Mouse (Mus musculus) urinary bladder, postnatal 14 days (tissue): ENCODE data around the gene Adat1.

Experiments
- DNase-seq: peaks from one replicate; pipeline ENCODE4 v3.0.0; 2021; ENCODE audit warnings: low spot score

The Adat1 gene

DNA sequence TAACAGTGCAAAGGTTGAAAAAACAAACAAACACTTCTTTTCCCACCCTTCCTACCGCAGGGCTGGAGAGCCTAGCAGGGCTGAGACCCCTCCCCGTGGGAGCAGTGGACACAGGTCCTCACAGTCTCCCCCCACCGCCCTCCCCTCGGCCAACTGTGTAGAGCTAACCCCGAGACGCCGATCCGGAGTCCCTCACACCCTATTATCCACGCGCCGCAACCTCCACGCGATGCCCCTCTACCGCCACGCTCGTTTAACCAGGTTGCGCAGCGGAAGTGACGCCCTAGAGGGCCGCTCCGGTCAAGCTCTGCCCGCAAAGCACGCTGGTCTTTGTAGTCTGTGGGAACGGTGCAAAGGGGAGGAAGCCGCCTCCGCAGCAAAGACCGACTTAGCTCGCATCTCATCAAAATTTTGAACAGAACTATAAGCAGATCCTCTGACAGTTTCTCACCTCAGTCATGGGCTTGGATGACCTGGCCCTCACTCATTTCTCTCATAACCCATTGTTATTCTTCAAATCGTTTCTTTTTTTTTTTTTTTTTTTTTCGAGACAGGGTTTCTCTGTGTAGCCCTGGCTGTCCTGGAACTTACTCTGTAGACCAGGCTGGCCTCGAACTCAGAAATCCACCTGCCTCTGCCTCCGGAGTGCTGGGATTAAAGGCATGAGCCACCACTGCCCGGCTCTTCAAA lies at the start of gene Adat1:
Adat1 (minus strand) TSS at position 290 of the 690 bp plus-strand sequence.
- peak; percentile 86 for DNase-seq

DNA sequence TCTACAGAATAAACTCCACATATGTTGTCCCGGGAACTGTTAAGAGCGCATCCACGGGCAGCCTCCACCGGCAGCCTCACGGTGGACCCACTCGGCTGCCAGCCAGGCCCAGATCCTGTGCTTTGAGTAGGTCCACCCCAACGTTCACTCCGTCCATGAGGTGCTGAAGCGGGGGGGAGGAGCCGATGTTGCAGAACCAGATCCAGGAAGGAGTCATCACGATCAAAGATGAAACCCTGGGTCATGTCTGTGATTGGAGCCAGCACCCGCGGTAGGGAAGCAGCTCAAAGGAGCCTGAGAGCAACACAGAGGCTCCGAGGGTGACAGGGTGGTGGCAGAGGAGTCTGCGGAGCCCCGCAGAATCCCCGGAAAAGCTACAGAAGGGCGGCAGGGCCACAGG lies 45.4 kb upstream of the Adat1 start:
- no peak for DNase-seq

DNA sequence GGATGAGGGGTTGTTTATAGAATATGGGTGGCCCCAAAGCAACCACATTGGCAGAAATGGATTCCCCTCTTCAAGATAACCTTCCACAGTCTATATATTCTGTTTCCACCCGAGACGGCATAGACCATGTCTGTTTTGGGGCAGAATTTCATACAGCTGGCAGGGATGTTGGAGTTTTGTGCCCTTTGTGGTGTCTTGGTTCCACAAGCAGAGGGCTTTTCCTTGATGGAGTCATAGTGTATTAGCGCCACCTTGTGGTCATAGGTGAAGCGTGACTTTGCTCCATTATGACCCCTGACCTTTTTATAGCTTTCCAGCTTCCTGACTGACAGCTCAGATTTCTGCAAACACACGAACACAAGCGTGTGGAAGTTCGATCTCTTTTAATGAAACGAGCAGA lies 42.5 kb upstream of the Adat1 start:
- peak; percentile 18 for DNase-seq

DNA sequence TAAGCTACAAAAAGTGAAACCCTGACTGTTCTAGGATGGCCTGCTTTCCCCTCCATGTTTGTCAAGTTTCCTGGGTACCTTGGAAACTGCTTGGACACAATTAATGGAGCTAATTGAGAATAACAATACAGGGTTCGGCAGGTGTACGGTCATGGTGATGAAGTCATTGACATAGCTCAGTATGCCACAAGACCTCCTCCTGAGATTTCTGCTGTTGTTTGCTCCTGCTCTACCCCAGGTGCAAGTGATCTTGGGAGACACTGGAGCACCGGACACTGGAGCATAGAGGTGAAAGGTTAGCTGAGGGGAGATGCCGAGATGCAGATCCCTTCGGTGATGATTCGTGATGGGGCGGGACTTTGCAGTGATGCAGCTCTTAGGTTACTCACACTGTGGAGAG lies 41.0 kb upstream of the Adat1 start:
- no peak for DNase-seq

DNA sequence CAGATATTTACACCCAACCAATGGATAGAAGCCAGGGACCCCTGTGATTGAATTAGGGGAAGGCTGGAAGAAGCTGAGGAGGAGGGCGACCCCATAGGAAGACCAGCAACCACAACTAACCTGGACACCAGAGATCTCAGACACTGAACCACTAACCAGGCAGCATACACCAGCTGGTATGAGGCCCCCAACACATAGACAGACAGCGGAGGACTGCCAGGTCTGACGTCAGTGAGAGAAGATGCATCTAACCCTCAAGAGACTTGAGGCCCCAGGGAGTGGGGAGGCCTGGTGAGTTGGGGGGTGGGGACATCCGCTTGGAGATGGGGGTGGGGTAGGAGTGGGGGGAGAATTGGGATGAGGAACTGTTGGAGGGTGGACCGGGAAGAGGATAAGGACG lies 38.6 kb upstream of the Adat1 start:
- no peak for DNase-seq

DNA sequence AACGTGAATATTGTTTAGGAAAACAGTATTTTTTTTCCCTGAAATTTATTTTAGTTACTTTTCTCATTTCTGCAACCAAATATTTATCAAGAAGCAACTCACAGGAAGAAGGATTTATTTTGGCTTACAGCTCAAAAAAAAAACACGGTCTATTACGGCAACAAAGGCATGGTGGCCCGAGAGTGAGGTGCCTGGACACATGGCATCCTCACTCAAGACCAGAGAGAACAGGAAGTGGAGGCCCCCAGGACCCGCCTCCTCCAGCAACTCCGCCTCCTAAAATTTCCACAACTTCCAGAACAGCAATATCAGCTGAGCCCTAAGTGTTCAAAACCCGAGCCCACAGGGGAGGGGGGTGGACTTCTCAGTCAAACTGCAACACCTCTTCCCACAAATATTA lies 37.4 kb upstream of the Adat1 start:
- no peak for DNase-seq

DNA sequence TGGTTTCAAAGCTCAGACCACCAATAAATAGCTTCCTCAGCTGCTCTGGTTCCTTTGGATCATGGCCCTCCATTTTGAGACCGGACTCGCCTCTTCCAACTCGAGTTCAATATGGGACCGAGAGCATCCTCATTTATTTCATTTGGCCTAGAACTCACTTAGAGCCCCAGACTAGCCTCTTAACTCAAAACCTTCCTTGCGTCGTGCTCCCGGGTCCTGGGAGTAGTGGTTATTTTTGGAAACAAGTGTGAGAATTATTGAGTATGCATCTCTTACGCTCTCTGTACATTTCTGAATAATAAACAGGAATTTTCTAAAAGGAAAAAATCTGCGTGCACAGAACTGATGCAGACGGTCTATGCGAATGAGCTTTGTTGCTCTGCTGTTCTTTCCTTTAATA lies 22.8 kb upstream of the Adat1 start, which contains the start of gene Gm6793:
Gm6793 (minus strand) TSS at position 101 of the 400 bp plus-strand sequence.
- DNase-seq: no peak

DNA sequence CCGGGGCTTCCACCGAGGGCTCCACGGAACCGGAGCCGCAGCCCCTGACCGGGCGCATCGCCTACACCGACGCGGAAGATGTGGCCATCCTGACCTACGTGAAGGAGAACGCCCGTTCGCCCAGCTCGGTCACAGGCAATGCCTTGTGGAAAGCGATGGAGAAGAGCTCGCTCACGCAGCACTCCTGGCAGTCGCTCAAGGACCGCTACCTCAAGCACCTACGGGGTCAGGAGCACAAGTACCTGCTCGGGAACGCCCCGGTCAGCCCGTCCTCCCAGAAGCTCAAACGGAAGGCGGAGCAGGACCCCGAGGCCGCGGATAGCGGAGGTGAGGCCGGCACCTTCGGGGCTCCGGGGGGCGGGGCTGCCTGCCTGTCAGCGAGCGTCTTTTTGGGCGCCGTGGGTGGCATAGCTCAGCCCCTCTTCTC lies 19.7 kb upstream of the Adat1 start:
- DNase-seq: peak; percentile 40

DNA sequence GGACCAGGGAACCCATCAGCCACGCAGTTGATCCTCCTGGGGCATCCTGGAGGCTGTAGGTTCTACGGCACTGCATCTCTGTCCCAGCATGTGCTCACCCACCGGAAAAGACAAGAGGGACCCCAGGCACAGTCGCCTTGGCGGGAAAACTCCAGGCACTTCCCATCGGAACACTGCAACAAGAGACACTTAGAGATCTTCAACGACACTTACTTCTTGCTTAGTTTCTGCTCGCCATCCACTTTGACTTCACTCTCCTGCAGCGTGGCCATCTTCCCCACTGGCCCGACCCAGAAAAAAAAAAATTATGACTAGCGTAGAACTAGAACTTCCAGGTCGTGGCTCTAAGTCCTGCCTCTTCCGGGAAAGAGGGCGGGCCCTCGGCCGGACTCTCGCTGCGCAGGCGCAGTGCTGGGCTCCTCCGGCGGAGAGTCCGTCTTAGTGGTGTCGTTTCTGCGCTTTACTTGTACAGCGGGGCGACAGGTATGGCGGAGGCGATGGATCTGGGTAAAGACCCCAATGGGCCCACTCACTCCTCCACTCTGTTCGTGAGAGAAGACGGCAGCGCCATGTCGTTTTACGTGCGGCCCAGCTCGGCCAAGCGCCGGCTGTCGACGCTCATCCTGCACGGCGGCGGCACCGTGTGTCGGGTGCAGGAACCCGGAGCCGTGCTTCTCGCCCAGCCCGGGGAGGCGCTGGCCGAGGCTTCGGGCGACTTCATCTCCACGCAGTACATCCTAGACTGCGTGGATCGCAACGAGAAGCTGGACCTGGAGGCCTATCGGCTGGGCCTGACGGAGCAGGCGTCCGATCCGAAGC lies 19.1 kb upstream of the Adat1 start, which contains the start of the genes Kars and Terf2ip:
Kars (minus strand) TSS at position 327 of the 819 bp plus-strand sequence.
Terf2ip (plus strand) TSS at position 402 of the 819 bp plus-strand sequence.
- peak; percentile 93 for DNase-seq

DNA sequence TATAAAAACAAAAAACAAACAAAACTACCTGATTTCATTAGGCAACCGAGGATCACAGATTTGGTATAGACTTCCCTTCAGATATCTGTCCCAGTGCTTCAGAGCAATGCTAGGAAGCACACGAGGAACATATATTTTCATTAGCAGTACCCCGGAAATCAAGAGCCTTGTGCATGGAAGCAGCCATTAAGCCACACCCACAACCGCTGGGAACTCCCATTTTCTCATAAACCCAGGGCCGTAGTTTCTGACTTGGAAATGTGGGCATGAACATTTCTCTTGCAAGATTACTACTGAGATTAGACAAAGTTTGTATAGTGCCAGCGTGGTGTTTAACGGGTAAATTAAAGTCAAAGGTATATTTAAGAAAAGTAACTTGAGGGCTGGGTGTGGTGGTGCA lies 17.5 kb upstream of the Adat1 start:
- DNase-seq: no peak

DNA sequence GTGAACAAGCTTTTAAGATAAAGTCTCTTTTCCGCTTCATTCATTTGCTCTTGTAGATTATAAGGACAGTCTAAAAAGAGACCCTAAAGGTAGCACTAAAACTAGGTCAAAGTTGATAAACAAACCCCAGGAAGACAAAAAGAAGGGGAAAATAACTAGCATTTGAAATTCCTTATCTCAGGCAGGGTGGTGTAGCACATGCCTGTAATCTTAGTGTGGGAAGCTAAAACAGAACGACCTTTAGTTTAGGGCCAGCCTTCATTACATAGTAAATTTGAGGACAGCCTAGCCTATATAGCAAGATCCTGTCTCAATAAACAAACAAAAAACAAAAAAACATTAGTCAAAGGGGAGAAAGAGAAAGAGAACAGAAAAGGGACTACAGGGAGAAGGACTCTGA lies 15.6 kb upstream of the Adat1 start:
- no peak for DNase-seq

DNA sequence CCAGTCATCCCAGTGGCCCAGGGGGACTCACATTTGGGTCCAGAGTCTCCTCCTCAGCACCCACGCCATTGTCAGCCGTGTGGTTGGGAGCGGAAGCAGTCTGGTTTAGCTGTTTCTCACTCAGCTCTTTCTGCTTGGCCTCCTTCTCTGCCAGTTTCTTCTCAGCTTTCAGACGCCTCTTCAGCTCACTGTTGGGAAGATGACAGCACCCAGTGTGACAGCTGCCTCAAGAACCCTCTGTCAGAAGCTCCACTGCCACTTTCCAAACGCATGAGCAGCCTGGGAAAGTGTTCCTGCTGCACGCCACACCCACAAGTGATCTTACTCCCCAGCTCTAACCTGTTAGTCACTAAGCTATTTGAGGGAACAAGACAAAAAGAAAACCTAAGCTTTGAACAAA lies 13.5 kb upstream of the Adat1 start:
- no peak for DNase-seq

DNA sequence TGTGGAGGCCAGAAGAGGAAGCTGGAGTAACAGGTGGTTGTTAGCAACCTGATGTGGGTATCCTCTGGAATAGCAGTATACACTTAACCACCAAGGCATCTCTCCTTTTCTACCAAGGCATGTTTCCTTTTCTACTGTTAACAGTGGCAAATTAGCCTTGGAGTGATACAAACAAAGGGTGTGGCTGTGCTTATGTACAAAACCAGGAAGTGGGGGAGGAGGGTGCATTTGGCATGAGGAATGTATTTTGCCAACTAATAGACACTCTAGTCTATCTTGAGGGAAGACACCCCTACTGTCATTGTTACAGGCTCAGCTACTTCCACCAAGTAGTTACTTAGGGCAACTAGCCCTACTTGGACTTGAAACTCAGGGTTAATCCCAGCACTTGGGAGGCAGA lies 12.7 kb upstream of the Adat1 start:
- DNase-seq: no peak

DNA sequence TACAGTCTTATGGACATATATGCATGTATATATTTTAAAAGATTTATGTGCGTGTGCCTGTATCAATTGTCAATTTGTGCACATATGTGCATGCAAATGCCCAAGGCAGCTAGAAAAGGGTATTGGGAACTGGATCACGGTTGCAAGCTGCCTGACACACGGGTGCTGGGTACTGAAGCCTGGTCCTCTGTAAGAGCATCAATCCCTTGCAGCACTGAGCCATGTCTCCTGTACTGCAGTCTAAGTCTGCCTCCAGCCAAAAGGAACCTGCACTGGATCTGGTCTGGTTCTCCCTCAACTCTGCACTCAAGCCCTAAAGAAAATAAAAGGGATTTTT lies 569 bp upstream of the Adat1 start:
- no peak for DNase-seq

DNA sequence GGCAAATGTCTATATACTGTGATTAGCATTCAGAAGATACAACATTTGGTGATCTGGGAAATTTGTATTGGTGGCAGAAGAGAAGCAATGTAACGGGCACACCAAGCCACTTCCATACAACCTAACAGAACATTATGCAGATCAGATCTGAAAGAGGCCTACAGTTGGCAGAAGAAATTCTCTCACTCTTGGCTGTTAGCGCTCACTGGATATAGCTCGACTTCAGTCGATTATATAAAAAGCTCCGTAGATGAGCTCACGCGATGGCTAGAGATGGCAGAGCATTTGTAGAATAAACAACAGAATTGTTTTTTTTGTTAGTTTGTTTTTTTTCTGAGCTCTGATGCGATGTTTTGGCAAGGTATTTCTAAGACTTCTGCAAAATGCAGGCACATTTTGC lies 824 bp downstream of the Adat1 start:
- no peak for DNase-seq

DNA sequence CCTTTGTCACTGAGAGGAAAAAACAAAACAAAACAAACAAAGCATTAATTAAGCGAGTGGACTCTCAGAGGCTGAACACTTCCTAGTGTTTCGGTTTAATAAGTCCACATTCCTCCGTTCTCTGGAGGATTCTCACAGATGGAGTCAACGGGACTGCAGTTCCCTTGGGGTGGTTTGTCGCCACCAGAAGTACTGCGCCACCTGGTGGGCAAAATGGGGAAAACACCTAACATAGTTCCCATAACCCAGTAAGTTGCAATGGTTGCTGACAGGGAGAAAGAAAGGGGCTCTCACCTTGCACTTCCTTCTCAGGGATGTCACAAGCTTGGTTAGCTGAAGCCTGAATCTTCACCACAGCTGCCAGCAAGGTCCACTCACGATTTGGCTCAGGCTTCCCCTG lies 2.2 kb downstream of the Adat1 start:
- DNase-seq: peak; percentile 78

DNA sequence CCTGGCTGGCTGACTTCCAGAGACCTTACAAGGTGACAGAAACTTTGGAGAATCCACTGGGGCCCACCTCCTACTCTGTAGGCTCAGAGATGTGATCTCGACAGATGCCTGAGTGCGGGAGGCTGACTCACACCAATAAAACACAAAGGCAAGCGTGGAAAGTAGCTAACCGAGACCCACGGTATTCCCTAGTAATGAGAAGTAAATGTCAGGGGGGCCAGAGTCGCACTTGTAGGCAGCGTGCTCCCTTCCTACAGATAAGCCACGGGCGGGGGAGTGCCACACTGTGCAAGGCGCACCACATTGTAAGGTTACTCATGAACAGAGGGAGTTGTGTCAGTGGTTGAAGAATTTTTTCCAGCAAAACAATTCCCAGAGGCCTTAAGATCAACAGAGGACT lies 7.6 kb downstream of the Adat1 start:
- no peak for DNase-seq

DNA sequence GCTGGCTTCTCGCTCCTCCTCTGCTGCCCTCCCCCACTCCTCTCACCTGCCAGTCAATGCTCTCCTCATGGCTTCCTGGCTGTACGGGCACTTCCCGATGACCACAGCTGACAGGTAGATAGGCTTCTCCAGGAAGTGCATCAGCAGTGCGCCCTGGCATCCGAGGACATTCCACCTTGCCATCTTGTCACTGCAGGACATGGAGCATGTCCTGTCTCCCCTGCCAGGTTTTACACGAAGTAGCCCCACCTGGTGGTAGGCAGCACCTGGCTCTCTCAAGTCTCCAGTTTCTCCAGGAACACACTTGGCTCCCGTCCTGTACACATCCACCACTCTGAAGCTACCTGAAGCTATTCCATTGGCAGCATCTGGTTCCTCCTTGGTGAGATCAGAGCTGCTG lies 10.0 kb downstream of the Adat1 start:
- no peak for DNase-seq

DNA sequence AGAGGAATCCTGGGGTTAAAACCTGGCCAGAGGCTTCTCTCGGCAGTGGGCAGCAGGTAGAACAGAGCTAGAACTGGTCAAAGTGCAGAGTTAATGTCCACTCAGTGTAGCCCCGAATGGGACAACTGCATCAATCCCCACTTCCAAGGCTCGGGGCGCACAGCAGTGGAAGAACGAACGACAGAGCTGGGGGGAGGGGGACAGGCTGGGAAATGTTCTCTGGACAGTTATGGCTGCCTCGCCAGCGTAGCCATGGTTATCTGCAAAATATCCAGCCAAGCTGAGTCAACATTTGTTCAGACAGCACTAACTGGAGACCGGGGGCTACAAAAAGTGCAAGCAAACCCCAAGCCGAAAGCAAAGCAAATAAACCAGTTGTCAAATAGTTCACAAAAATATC lies 14.0 kb downstream of the Adat1 start:
- peak; percentile 18 for DNase-seq

DNA sequence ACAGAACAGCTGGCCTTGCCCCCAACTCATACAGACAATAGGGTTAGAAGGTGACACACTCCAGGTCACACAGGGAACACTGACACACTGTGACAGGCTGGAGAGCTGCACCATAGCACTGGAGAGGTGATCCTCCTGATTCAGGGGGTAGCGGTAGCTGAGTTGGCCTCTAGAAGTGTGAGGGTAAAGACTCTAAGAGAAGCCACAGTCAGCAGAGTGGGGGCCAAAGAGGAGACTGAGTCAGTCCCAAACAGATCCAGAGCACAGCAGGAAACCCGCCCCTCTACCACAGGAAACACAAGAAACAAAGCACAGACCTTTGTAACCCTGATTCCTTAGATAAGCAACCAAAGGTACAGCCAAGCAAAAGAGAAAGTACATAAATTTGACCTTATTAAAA lies 15.8 kb downstream of the Adat1 start:
- no peak for DNase-seq

DNA sequence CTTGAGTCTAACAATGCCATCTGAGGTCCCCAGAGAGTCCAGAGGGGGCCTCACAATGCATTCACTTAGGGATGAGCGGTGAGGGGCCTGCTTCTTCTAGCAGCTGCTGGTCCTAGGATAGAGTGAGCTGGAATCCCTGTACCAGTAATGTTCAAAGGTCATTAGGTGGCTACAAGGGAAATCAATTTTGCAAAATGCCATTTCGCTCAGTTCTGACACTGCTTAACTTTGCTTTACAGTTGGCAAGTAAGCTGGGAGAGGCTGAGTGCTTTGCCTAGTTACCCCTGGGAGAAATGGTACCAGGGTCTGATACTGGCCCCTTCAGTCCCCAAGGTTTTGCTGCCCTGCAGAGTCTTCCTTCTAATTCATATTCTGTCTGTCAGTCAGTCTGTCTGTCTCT lies 16.4 kb downstream of the Adat1 start:
- DNase-seq: no peak

DNA sequence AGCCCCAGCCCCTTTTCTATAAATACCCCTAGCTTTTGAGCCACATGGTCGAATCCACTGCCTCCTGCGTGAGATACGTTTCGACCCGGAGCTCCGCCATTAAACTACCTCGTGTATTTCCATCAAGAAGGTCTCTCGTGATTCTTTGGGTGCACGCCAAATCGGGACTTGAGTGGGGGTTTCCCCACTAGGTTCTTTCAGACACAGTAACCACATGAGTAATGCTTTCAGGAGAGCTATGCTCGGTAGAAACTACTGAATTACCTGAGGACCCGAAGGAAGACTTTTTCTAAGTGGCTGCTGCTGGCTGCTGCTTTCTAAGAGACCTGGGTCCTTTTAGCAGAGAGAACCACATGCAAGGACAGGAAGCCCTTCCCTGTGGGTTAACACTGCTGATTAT lies 18.0 kb downstream of the Adat1 start:
- no peak for DNase-seq

DNA sequence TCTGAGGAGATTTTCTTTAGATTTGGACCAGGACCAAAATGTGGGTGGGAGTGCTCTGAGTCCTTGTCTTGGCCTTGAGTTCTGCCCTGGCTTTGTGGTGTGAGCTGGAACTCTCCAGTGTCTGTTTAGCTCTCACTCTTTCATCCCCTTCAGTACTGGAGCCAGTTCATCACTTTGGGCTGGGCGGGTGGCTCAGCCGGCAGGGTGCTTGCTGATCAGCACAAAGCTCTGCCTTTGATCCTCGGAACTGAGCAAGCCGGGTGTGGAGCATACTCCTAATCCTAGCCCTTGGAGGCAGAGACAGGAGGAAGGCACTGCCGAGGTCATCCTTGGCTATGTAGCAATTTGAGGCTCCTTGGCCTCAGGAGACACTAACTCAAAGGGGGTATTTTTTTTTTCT lies 23.1 kb downstream of the Adat1 start:
- DNase-seq: no peak

DNA sequence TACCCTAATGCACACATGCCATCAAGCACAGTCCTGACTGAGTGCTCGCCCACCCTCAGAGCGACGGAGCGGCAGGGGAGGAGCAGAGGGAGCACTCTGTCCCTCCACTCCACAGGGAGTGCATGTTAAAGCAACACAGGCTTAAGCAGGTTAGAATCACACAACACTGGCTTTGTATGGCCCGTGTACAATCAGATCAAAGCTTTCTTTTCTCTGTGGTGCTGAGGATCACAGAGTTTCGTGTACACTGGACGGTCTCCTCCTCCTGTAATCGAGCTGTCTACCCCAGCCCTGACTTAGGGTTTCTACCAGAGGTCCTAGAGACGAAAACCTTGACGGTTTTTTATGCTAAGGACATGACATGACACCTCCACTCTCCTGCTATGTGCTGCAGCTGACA lies 23.6 kb downstream of the Adat1 start:
- DNase-seq: no peak
